9 mouse cellular contexts compared by ENCODE assay signal in the genomic region with DNA sequence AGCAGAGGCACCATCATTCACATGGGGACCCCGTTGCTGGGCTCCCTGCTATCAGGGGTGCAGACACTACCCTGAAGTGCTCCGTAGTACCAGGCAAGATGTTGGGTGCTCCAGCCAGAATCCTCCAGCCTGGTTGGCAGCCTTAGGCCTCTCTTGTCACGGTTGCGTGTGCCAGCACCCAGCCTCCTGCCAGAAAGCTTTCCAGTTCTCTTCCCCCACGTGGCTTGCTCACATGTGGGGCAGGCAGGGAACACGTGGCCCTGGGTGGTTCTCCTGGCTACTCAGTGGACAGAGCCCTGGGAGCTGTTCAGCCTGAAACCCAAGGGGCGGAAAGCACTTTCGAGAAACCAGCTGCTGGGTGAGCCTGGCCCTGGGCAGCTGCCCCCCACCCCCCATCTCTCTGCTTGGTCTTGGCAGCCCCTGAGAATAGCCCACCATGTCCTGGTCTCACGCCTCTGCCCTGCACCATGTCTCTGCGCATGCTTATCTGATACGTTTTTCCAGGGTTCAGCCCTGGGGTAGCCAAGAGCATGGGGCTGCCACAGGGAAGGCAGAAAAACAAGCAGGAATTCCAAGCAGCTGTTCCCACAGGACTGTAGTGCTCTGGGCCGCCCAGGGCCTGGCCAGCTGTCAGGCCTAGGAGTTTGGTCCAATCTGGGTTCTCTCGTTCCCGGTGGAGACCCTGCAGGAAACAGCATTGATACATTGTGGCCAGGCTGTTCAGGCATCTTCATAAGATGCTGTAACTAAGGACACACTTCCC. TPM values are rescaled to one million over a fixed set of nuclear protein-coding genes. Genes with fewer than 3 reads are reported as not detected.
DNase-seq lines count a peak whose midpoint lies in the region; ATAC-seq and TF ChIP-seq lines count a peak whose summit lies in the region.
"Had no signal": no experiment of that assay in that cellular context is flagged by ENCODE, and none has a peak within 500 bp of the region (broad histone marks: within the 10 kb centered on the region; RNA-seq: fewer than 3 reads in every experiment).

No protein-coding gene starts in this region.

- ATAC-seq in hindbrain, embryonic 14.5 days (ENCODE audit: low FRiP score) = no peak
- ATAC-seq in kidney, embryonic 16.5 days (ENCODE audit: low FRiP score, low TSS enrichment) = peak; percentile 66
- ATAC-seq in limb, embryonic 12.5 days (ENCODE audit: insufficient number of reproducible peaks, insufficient read depth, low FRiP score, low TSS enrichment, low read depth) = peak; percentile 64
- ATAC-seq in midbrain, embryonic 16.5 days = no peak

- no peak overlapping the region for H3K9ac ChIP-seq in hindbrain, embryonic 14.5 days
- H3K9ac ChIP-seq in kidney, embryonic 16.5 days (replicated peaks; ENCODE audit: low read length) = no peak overlapping the region; the same call in 1 of the 2 replicates
- 0 out of 2 replicates have a peak overlapping the region, but pooled peaks have one; percentile 14 for H3K9ac ChIP-seq in limb, embryonic 12.5 days (replicated peaks)
- no peak overlapping the region for H3K9ac ChIP-seq in midbrain, embryonic 16.5 days (ENCODE audit: low read depth, low read length)
- H3K9ac ChIP-seq: hindbrain, embryonic 15.5 days had no signal

- H3K36me3 ChIP-seq in hindbrain, embryonic 10.5 days = no peaks in the 10 kb centered on the region
- H3K36me3 ChIP-seq in hindbrain, embryonic 14.5 days (replicated peaks; ENCODE audit: control insufficient read depth, insufficient read depth) = no peaks in the 10 kb centered on the region
- no peaks in the 10 kb centered on the region for H3K36me3 ChIP-seq in kidney, embryonic 16.5 days (ENCODE audit: insufficient read depth, low read length)
- H3K36me3 ChIP-seq in limb, embryonic 12.5 days = no peaks in the 10 kb centered on the region
- H3K36me3 ChIP-seq in midbrain, embryonic 16.5 days (ENCODE audit: control insufficient read depth, insufficient read depth, low read length) = no peaks in the 10 kb centered on the region
- H3K36me3 ChIP-seq: hindbrain, embryonic 15.5 days had no signal

- H3K4me3 ChIP-seq in hindbrain, embryonic 10.5 days = no peak overlapping the region
- no peak overlapping the region for H3K4me3 ChIP-seq in hindbrain, embryonic 14.5 days (replicated peaks; ENCODE audit: low read length)
- H3K4me3 ChIP-seq in cortical plate, adult 2 months (ENCODE audit: insufficient read depth, low read length) = no peak overlapping the region
- H3K4me3 ChIP-seq in kidney, embryonic 16.5 days (ENCODE audit: low read length) = no peak overlapping the region
- H3K4me3 ChIP-seq in limb, embryonic 12.5 days (replicated peaks) = no peak overlapping the region
- H3K4me3 ChIP-seq in midbrain, embryonic 16.5 days (ENCODE audit: low read depth, low read length) = no peak overlapping the region
- H3K4me3 ChIP-seq: hindbrain, embryonic 15.5 days had no signal

- H3K4me2 ChIP-seq in hindbrain, embryonic 14.5 days (replicated peaks) = no peak overlapping the region
- no peak overlapping the region for H3K4me2 ChIP-seq in kidney, embryonic 16.5 days (replicated peaks; ENCODE audit: low read depth, low read length)
- no peak overlapping the region for H3K4me2 ChIP-seq in limb, embryonic 12.5 days
- H3K4me2 ChIP-seq in midbrain, embryonic 16.5 days (ENCODE audit: low read length) = no peak overlapping the region
- H3K4me2 ChIP-seq: hindbrain, embryonic 15.5 days had no signal

- peaks cover 42% of the 10 kb centered on the region for H3K4me1 ChIP-seq in hindbrain, embryonic 10.5 days (replicated peaks)
- H3K4me1 ChIP-seq in hindbrain, embryonic 14.5 days (replicated peaks; ENCODE audit: control insufficient read depth, insufficient read depth, low read length) = no peaks in the 10 kb centered on the region; the same call in 1 of the 2 replicates
- peaks cover 4% of the 10 kb centered on the region; the same call in 1 of the 2 replicates for H3K4me1 ChIP-seq in cortical plate, adult 2 months (ENCODE audit: control insufficient read depth, insufficient read depth, low read length)
- peaks cover 5% of the 10 kb centered on the region; the same call in 1 of the 2 replicates for H3K4me1 ChIP-seq in kidney, embryonic 16.5 days (ENCODE audit: insufficient read depth, low read length)
- peaks cover 28% of the 10 kb centered on the region for H3K4me1 ChIP-seq in limb, embryonic 12.5 days (replicated peaks)
- H3K4me1 ChIP-seq in midbrain, embryonic 16.5 days (ENCODE audit: control insufficient read depth, insufficient read depth, low read length) = no peaks in the 10 kb centered on the region

- H3K27ac ChIP-seq in hindbrain, embryonic 10.5 days = peak overlapping the region; percentile 60
- no peak overlapping the region for H3K27ac ChIP-seq in hindbrain, embryonic 14.5 days
- peak overlapping the region; percentile 49 for H3K27ac ChIP-seq in cortical plate, adult 2 months (ENCODE audit: insufficient read depth, low read length)
- H3K27ac ChIP-seq in kidney, embryonic 16.5 days (ENCODE audit: low read length) = peak overlapping the region; percentile 19
- peak overlapping the region; percentile 64 for H3K27ac ChIP-seq in limb, embryonic 12.5 days
- no peak overlapping the region for H3K27ac ChIP-seq in midbrain, embryonic 16.5 days (ENCODE audit: low read length)
- H3K27ac ChIP-seq: hindbrain, embryonic 15.5 days had no signal

- DNase-seq in hindbrain, embryonic 10.5 days (ENCODE audit: low spot score) = no peak
- DNase-seq in hindbrain, embryonic 14.5 days (ENCODE audit: low spot score) = no peak
- peak; percentile 94 to 95 for DNase-seq in heart, adult 18-20 months
- DNase-seq in right cerebral cortex, postnatal 4 days = peak; percentile 76

- 70% methylated on average over 14 of the region's 14 CpGs for WGBS in hindbrain, embryonic 10.5 days
- WGBS in hindbrain, embryonic 14.5 days = 67% methylated on average over 14 of the region's 14 CpGs
- 52% methylated on average over 14 of the region's 14 CpGs for WGBS in kidney, embryonic 16.5 days
- 54% methylated on average over 14 of the region's 14 CpGs for WGBS in limb, embryonic 12.5 days
- WGBS in midbrain, embryonic 16.5 days = 62% methylated on average over 14 of the region's 14 CpGs

- TF ChIP-seq CTCF in cortical plate, adult 2 months (IDR thresholded peaks at IDR 0.05; ENCODE audit: extremely low read depth, insufficient read depth, low read length) = no peak

- no peak for TF ChIP-seq POLR2A in cortical plate, adult 2 months (IDR thresholded peaks at IDR 0.05; ENCODE audit: extremely low read depth, insufficient read depth, low read length)

- no peaks in the 10 kb centered on the region for H3K27me3 ChIP-seq in hindbrain, embryonic 10.5 days (ENCODE audit: insufficient read depth, poor library complexity, severe bottlenecking)
- H3K27me3 ChIP-seq in hindbrain, embryonic 14.5 days (ENCODE audit: control insufficient read depth, insufficient read depth, low read length) = no peaks in the 10 kb centered on the region
- no peaks in the 10 kb centered on the region for H3K27me3 ChIP-seq in kidney, embryonic 16.5 days (ENCODE audit: insufficient read depth, low read length)
- no peaks in the 10 kb centered on the region for H3K27me3 ChIP-seq in limb, embryonic 12.5 days
- no peaks in the 10 kb centered on the region for H3K27me3 ChIP-seq in midbrain, embryonic 16.5 days (ENCODE audit: control insufficient read depth, insufficient read depth, low read depth, low read length)
- H3K27me3 ChIP-seq: hindbrain, embryonic 15.5 days had no signal

- no peaks in the 10 kb centered on the region for H3K9me3 ChIP-seq in hindbrain, embryonic 10.5 days
- no peaks in the 10 kb centered on the region for H3K9me3 ChIP-seq in hindbrain, embryonic 14.5 days (ENCODE audit: control insufficient read depth, low read length)
- no peaks in the 10 kb centered on the region for H3K9me3 ChIP-seq in kidney, embryonic 16.5 days (ENCODE audit: low read length)
- no peaks in the 10 kb centered on the region for H3K9me3 ChIP-seq in limb, embryonic 12.5 days
- H3K9me3 ChIP-seq in midbrain, embryonic 16.5 days (replicated peaks; ENCODE audit: control insufficient read depth, low read length, poor library complexity, severe bottlenecking) = 0 out of 2 replicates have a peak, but pooled peaks cover under 1% of the 10 kb centered on the region
- H3K9me3 ChIP-seq: hindbrain, embryonic 15.5 days had no signal

RNA-seq across cellular contexts. Expression of a gene that starts 54.2 kb away (rescaled TPM):
- polyA plus RNA-seq in hindbrain, embryonic 10.5 days (2016; fragmentation: Nextera tagmentation; extraction: Ambion mirVana) = 3.8 and 4.6 TPM in 2 replicates
- polyA plus RNA-seq in hindbrain, embryonic 14.5 days (2014; fragmentation: Nextera tagmentation; extraction: Ambion mirVana) = 1.4 and 2.0 TPM in 2 replicates
- polyA plus RNA-seq in cortical plate, adult 2 months (2012; rRNA removed) = 2.1 TPM in 2 replicates
- 10 to 100 TPM; 25.1 to 27.1 TPM for total RNA-seq in heart, adult 18-20 months (2021)
- 8.7 and 10.1 TPM in 2 replicates for polyA plus RNA-seq in kidney, embryonic 16.5 days (2015; fragmentation: Nextera tagmentation; extraction: Ambion mirVana)
- polyA plus RNA-seq in limb, embryonic 12.5 days (2016; fragmentation: Nextera tagmentation; extraction: Ambion mirVana) = 7.4 and 8.5 TPM in 2 replicates
- polyA plus RNA-seq in midbrain, embryonic 16.5 days (2015; fragmentation: Nextera tagmentation; extraction: Ambion mirVana) = 2.0 and 2.4 TPM in 2 replicates

RNA-seq across cellular contexts. Expression of a gene that starts 54.8 kb away (rescaled TPM):
- 34.1 and 38.7 TPM in 2 replicates for polyA plus RNA-seq in hindbrain, embryonic 10.5 days (2016; fragmentation: Nextera tagmentation; extraction: Ambion mirVana)
- polyA plus RNA-seq in hindbrain, embryonic 14.5 days (2014; fragmentation: Nextera tagmentation; extraction: Ambion mirVana) = 25.5 and 26.4 TPM in 2 replicates
- polyA plus RNA-seq in cortical plate, adult 2 months (2012; rRNA removed) = 35.5 and 36.6 TPM in 2 replicates
- 10 to 100 TPM; 36.6 to 38.6 TPM for total RNA-seq in heart, adult 18-20 months (2021)
- 36.2 and 37.4 TPM in 2 replicates for polyA plus RNA-seq in kidney, embryonic 16.5 days (2015; fragmentation: Nextera tagmentation; extraction: Ambion mirVana)
- polyA plus RNA-seq in limb, embryonic 12.5 days (2016; fragmentation: Nextera tagmentation; extraction: Ambion mirVana) = 28.7 and 29.4 TPM in 2 replicates
- 27.8 and 29.5 TPM in 2 replicates for polyA plus RNA-seq in midbrain, embryonic 16.5 days (2015; fragmentation: Nextera tagmentation; extraction: Ambion mirVana)

Comparison
In these comparisons a context has a peak if more than half of its experiments do, and no peak if none do; other contexts are left out.
1. H3K27ac ChIP-seq: peak in hindbrain, embryonic 10.5 days (single experiment), cortical plate, adult 2 months (single experiment), kidney, embryonic 16.5 days (single experiment) and limb, embryonic 12.5 days (single experiment); none in hindbrain, embryonic 14.5 days (single experiment) and midbrain, embryonic 16.5 days (single experiment).
2. DNase-seq: peak in heart, adult 18-20 months (2 of 2) and right cerebral cortex, postnatal 4 days (single experiment); none in hindbrain, embryonic 10.5 days (single experiment) and hindbrain, embryonic 14.5 days (single experiment).
3. ATAC-seq: peak in kidney, embryonic 16.5 days (single experiment) and limb, embryonic 12.5 days (single experiment); none in hindbrain, embryonic 14.5 days (single experiment) and midbrain, embryonic 16.5 days (single experiment).